Mouse (Mus musculus): ENCODE results near the gene Palm2. TPM values are rescaled to one million over a fixed set of nuclear protein-coding genes. Genes with fewer than 3 reads are reported as not detected.

The Palm2 gene
- polyA plus RNA-seq, 1 experiment from 2014 or later: 1.1 TPM

- no peaks in the 10 kb centered on the region for H3K36me3 ChIP-seq (ENCODE audit: control insufficient read depth, insufficient read depth)
- no peak overlapping the region for H3K9ac ChIP-seq (ENCODE audit: low read depth, low read length)
- TF ChIP-seq CTCF (IDR thresholded peaks at IDR 0.05; ENCODE audit: low read depth): no peak
- WGBS: 88% methylated on average over 7 of the region's 7 CpGs
- H3K27ac ChIP-seq (ENCODE audit: low read depth, low read length): no peak overlapping the region
- H3K4me1 ChIP-seq (replicated peaks; ENCODE audit: control insufficient read depth, insufficient read depth, low read length): no peaks in the 10 kb centered on the region
- no peak overlapping the region for H3K4me3 ChIP-seq (ENCODE audit: low read depth, low read length)
- no peaks in the 10 kb centered on the region for H3K27me3 ChIP-seq (replicated peaks; ENCODE audit: control insufficient read depth, insufficient read depth, low read length)
- no peak for ATAC-seq
- no peak overlapping the region for H3K4me2 ChIP-seq (replicated peaks; ENCODE audit: low read depth)
- H3K9me3 ChIP-seq (ENCODE audit: control insufficient read depth): no peaks in the 10 kb centered on the region
Measured at GRCm38 (mm10) chr4:57424011-57424410, 10.0 kb upstream of the Palm2 start.

GRCm38 (mm10) chr4:57428317-57428716 lies 5.7 kb upstream of the Palm2 start:
- H3K9me3 ChIP-seq (ENCODE audit: control insufficient read depth): no peaks in the 10 kb centered on the region
- H3K36me3 ChIP-seq (ENCODE audit: control insufficient read depth, insufficient read depth): no peaks in the 10 kb centered on the region
- TF ChIP-seq CTCF (IDR thresholded peaks at IDR 0.05; ENCODE audit: low read depth): no peak
- WGBS: 76% methylated on average over 8 of the region's 8 CpGs
- H3K4me1 ChIP-seq (replicated peaks; ENCODE audit: control insufficient read depth, insufficient read depth, low read length): no peaks in the 10 kb centered on the region
- no peak overlapping the region for H3K9ac ChIP-seq (ENCODE audit: low read depth, low read length)
- no peak overlapping the region for H3K27ac ChIP-seq (ENCODE audit: low read depth, low read length)
- H3K4me3 ChIP-seq (ENCODE audit: low read depth, low read length): no peak overlapping the region
- no peak overlapping the region for H3K4me2 ChIP-seq (replicated peaks; ENCODE audit: low read depth)
- H3K27me3 ChIP-seq (replicated peaks; ENCODE audit: control insufficient read depth, insufficient read depth, low read length): peaks cover 5% of the 10 kb centered on the region; the same call in 1 of the 2 replicates
- no peak for ATAC-seq

GRCm38 (mm10) chr4:57434705-57435360 lies 786 bp downstream of the Palm2 start:
- no peaks in the 10 kb centered on the region for H3K9me3 ChIP-seq (ENCODE audit: control insufficient read depth)
- no peak overlapping the region for H3K9ac ChIP-seq (ENCODE audit: low read depth, low read length)
- TF ChIP-seq CTCF (IDR thresholded peaks at IDR 0.05; ENCODE audit: low read depth): no peak
- WGBS: 21% methylated on average over 19 of the region's 19 CpGs
- H3K27me3 ChIP-seq (replicated peaks; ENCODE audit: control insufficient read depth, insufficient read depth, low read length): peaks cover 31% of the 10 kb centered on the region
- peak overlapping the region; percentile 90 for H3K4me2 ChIP-seq (replicated peaks; ENCODE audit: low read depth)
- H3K36me3 ChIP-seq (ENCODE audit: control insufficient read depth, insufficient read depth): no peaks in the 10 kb centered on the region
- H3K27ac ChIP-seq (ENCODE audit: low read depth, low read length): no peak overlapping the region
- H3K4me3 ChIP-seq (ENCODE audit: low read depth, low read length): peak overlapping the region; percentile 45
- ATAC-seq: 0 out of 2 replicates have a peak, but pooled peaks have one; percentile 28
- peaks cover 8% of the 10 kb centered on the region; the same call in 1 of the 2 replicates for H3K4me1 ChIP-seq (replicated peaks; ENCODE audit: control insufficient read depth, insufficient read depth, low read length)

- H3K4me1 ChIP-seq (replicated peaks; ENCODE audit: control insufficient read depth, insufficient read depth, low read length): peaks cover 8% of the 10 kb centered on the region; the same call in 1 of the 2 replicates
- peaks cover 31% of the 10 kb centered on the region for H3K27me3 ChIP-seq (replicated peaks; ENCODE audit: control insufficient read depth, insufficient read depth, low read length)
- H3K4me2 ChIP-seq (replicated peaks; ENCODE audit: low read depth): no peak overlapping the region
- no peaks in the 10 kb centered on the region for H3K9me3 ChIP-seq (ENCODE audit: control insufficient read depth)
- ATAC-seq: no peak
- H3K9ac ChIP-seq (ENCODE audit: low read depth, low read length): no peak overlapping the region
- no peak for TF ChIP-seq CTCF (IDR thresholded peaks at IDR 0.05; ENCODE audit: low read depth)
- 67% methylated on average over 4 of the region's 4 CpGs for WGBS
- no peak overlapping the region for H3K4me3 ChIP-seq (ENCODE audit: low read depth, low read length)
- no peak overlapping the region for H3K27ac ChIP-seq (ENCODE audit: low read depth, low read length)
- H3K36me3 ChIP-seq (ENCODE audit: control insufficient read depth, insufficient read depth): no peaks in the 10 kb centered on the region
Measured at GRCm38 (mm10) chr4:57436286-57436685, 2.2 kb downstream of the Palm2 start.

- H3K36me3 ChIP-seq (ENCODE audit: control insufficient read depth, insufficient read depth): no peaks in the 10 kb centered on the region
- no peaks in the 10 kb centered on the region for H3K9me3 ChIP-seq (ENCODE audit: control insufficient read depth)
- no peak overlapping the region for H3K27ac ChIP-seq (ENCODE audit: low read depth, low read length)
- no peaks in the 10 kb centered on the region for H3K27me3 ChIP-seq (replicated peaks; ENCODE audit: control insufficient read depth, insufficient read depth, low read length)
- H3K9ac ChIP-seq (ENCODE audit: low read depth, low read length): no peak overlapping the region
- ATAC-seq: no peak
- WGBS: 63% methylated on average over 2 of the region's 2 CpGs
- TF ChIP-seq CTCF (IDR thresholded peaks at IDR 0.05; ENCODE audit: low read depth): no peak
- H3K4me1 ChIP-seq (replicated peaks; ENCODE audit: control insufficient read depth, insufficient read depth, low read length): no peaks in the 10 kb centered on the region
- no peak overlapping the region for H3K4me2 ChIP-seq (replicated peaks; ENCODE audit: low read depth)
- no peak overlapping the region for H3K4me3 ChIP-seq (ENCODE audit: low read depth, low read length)
Measured at GRCm38 (mm10) chr4:57446082-57446481, 12.0 kb downstream of the Palm2 start.

GRCm38 (mm10) chr4:57446854-57447444 lies 12.9 kb downstream of the Palm2 start:
- 69% methylated on average over 4 of the region's 4 CpGs for WGBS
- Histone ChIP-seq H3K4me3 (ENCODE audit: low read depth, low read length) (no peak overlapping the region), H3K4me2 (replicated peaks; ENCODE audit: low read depth) (no peak overlapping the region), H3K27me3 (replicated peaks; ENCODE audit: control insufficient read depth, insufficient read depth, low read length) (no peaks in the 10 kb centered on the region), H3K4me1 (replicated peaks; ENCODE audit: control insufficient read depth, insufficient read depth, low read length) (no peaks in the 10 kb centered on the region), H3K9me3 (ENCODE audit: control insufficient read depth) (no peaks in the 10 kb centered on the region), H3K9ac (ENCODE audit: low read depth, low read length) (no peak overlapping the region), H3K27ac (ENCODE audit: low read depth, low read length) (no peak overlapping the region), H3K36me3 (ENCODE audit: control insufficient read depth, insufficient read depth) (no peaks in the 10 kb centered on the region)
- ATAC-seq: no peak
- TF ChIP-seq CTCF (IDR thresholded peaks at IDR 0.05; ENCODE audit: low read depth): no peak

Data from intestine, postnatal 0 days (tissue).